Mouse (Mus musculus) forebrain, postnatal 0 days (tissue): ENCODE results near the gene Lpp. TPM values are rescaled to one million over a fixed set of nuclear protein-coding genes. Genes with fewer than 3 reads are reported as not detected.

ENCODE experiments used
- ATAC-seq: fragments of 200-750 bp; cut with Nextera tagmentation; 2 replicates; pipeline ENCODE4 v1.8.0; 2017; ENCODE audit warnings: mild to moderate bottlenecking, moderate library complexity
- DNase-seq: peaks from one replicate; pipeline ENCODE4 v3.0.0-alpha.2; 2015
- H3K27ac ChIP-seq: fragments of 300-500 bp; sonication (generic); 2 replicates; pipeline ENCODE4 v1.5.1; 2014; ENCODE audit warnings: low read depth, mild to moderate bottlenecking, antibody characterized with exemption, low read length, moderate library complexity, mixed read lengths
- H3K27me3 ChIP-seq: fragments of 300-500 bp; sonication (generic); 2 replicates; pipeline ENCODE4 v1.6.1; 2014; ENCODE audit warnings: mild to moderate bottlenecking, low read length, mixed read lengths; ENCODE audit not compliant: insufficient read depth
- H3K36me3 ChIP-seq: fragments of 300-500 bp; sonication (generic); 2 replicates; pipeline ENCODE4 v1.6.1; 2014; ENCODE audit warnings: mild to moderate bottlenecking, moderate library complexity; ENCODE audit not compliant: insufficient read depth
- H3K4me1 ChIP-seq: fragments of 300-500 bp; sonication (generic); 2 replicates; pipeline ENCODE4 v1.6.1; 2014; ENCODE audit warnings: antibody characterized with exemption; ENCODE audit not compliant: insufficient read depth
- H3K4me2 ChIP-seq: fragments of 300-500 bp; sonication (generic); 2 replicates; pipeline ENCODE4 v1.6.1; 2014; ENCODE audit warnings: low read depth, mild to moderate bottlenecking, moderate library complexity
- H3K4me3 ChIP-seq: fragments of 300-500 bp; sonication (generic); 2 replicates; pipeline ENCODE4 v1.5.1; 2014; ENCODE audit warnings: low read depth, low read length, mixed read lengths
- H3K9ac ChIP-seq: fragments of 300-500 bp; sonication (generic); 2 replicates; pipeline ENCODE4 v1.6.1; 2014; ENCODE audit warnings: mild to moderate bottlenecking
- H3K9me3 ChIP-seq: fragments of 300-500 bp; sonication (generic); 2 replicates; pipeline ENCODE4 v1.6.1; 2016; ENCODE audit warnings: low read length
- CTCF ChIP-seq: sonication (generic); IDR thresholded peaks from 2 replicates; pipeline ENCODE4 v1.5.1; 2016; ENCODE audit warnings: antibody characterized with exemption, control low read depth, low read depth
- WGBS: fragments of 180-500 bp; shearing (Covaris S2); extraction: QIAGEN DNeasy Blood & Tissue Kit; methylation state at CpG from one replicate; pipeline ENCODE4 v1.1.7; 2014; 5-methylcytosine and 5-hydroxymethylcytosine counted together
- polyA plus RNA-seq: library from polyadenylated mRNA; unstranded; fragments of >200 nt; fragmentation: Nextera tagmentation; extraction: Ambion mirVana; gene quantifications from 2 replicates; pipeline ENCODE4 v1.2.1, GENCODE M21; 2015
- total RNA-seq: library from RNA; depleted of rRNA; stranded (reverse); fragments of >200 nt; gene quantifications from 2 replicates; pipeline ENCODE4 v1.2.3, GENCODE M21; 2014

The Lpp gene
- total and polyA plus RNA-seq, 2 experiments from 2014 or later, result 6.2 to 9.4 TPM

DNA sequence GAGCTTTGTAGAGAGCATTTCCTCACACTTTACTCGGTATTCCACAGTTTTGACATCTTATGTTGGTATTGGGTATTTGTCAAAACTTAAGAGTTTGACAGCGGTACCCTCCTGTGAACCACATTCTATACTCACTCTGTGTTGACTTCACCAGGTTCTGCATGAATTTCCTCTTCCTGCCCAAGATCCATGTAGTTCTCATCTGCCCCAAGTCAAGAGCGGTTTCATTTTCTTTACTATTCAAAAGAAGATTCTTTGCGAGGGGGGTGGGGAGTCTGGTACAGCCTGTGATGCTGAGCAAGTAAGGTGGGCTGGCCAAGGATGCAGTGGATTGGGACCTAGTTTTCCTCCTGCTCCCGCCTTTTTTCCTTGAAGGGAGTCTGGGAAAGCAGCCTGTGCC, 18.9 kb downstream of the Lpp start:
- Histone ChIP-seq H3K27me3 (no peaks in the 10 kb centered on the region), H3K9me3 (no peaks in the 10 kb centered on the region), H3K4me3 (no peak overlapping the region), H3K36me3 (no peaks in the 10 kb centered on the region), H3K9ac (no peak overlapping the region), H3K4me1 (no peaks in the 10 kb centered on the region), H3K27ac (no peak overlapping the region), H3K4me2 (no peak overlapping the region)
- WGBS, result 90% methylated on average over 5 of the region's 5 CpGs
- no peak for TF ChIP-seq CTCF
- no peak for ATAC-seq
- DNase-seq, result no peak

DNA sequence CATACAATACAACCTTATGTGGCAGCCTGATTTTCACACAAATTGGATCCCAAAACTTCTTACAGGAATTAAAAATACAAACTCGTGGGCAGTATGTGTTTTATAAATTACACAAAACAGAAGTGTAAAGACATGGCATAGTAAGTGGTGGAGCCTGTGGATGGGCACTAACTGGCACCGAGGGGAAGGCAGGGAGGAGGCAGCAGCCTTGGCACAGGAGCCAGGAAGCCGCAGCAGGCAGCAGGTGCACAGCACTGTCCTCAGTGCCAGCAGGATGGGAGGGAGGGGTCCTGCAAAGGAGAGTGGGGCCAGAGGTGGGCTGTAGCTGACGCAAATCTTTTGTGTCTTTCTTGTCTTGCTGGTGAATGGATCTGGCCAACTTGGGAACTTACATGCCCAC, 19.8 kb downstream of the Lpp start:
- Histone ChIP-seq H3K27me3 (no peaks in the 10 kb centered on the region), H3K4me3 (no peak overlapping the region), H3K36me3 (no peaks in the 10 kb centered on the region), H3K9ac (no peak overlapping the region), H3K27ac (no peak overlapping the region), H3K4me2 (no peak overlapping the region), H3K9me3 (no peaks in the 10 kb centered on the region), H3K4me1 (no peaks in the 10 kb centered on the region)
- DNase-seq (no peak), ATAC-seq (no peak)
- no peak for TF ChIP-seq CTCF
- WGBS, result 57% methylated on average over 4 of the region's 4 CpGs

DNA sequence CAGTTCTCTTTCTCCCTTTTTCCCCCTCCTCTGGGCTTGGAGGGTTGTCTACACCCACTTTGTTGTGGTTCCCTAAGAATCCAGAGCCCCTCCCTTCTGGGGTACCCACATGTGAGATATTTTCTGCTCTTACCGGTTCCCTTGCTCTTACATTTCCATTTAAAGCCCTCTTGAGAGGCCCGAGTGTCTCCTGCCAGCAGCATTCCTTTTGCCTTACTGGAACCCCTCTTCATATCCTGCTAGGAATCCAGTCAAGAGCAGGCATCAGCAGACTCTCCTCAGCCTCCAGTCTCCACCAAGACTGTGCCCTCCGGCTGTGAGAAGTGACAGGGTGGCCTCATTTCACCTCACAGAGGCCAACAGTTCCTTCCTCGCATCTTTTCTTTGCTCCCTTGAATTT, 24.7 kb downstream of the Lpp start:
- TF ChIP-seq CTCF, result no peak
- Histone ChIP-seq H3K4me3 (no peak overlapping the region), H3K27me3 (no peaks in the 10 kb centered on the region), H3K9me3 (no peaks in the 10 kb centered on the region), H3K9ac (no peak overlapping the region), H3K36me3 (no peaks in the 10 kb centered on the region), H3K4me2 (no peak overlapping the region), H3K27ac (no peak overlapping the region), H3K4me1 (no peaks in the 10 kb centered on the region; the same call in 1 of the 2 replicates)
- WGBS, result 76% methylated on average over 4 of the region's 4 CpGs
- DNase-seq (no peak), ATAC-seq (no peak)

DNA sequence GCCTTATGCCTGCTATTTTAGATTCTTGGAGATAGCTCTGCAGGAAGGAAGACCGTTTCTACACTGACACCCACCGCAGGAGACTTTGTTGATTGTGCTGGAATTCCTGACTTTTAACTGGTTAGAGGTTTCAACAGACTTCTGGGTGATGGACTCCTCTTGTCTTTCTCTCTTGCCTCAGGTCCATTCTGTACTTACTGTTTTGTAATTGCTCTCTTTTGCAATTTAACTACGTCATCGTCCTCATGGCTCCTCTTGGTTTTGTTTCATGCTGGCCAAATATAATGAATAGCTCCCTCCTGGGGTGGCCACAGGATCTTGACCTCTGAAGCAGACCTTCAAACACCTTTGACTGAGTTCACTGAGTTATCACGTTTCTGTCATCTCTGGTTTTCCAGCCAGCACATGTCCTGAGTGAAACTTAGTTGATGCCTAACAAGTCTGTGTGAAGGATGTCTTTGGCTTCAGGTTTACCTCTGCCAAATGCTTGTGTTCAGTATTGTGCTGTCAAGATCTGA, 27.4 kb downstream of the Lpp start:
- H3K9ac ChIP-seq, result no peak overlapping the region
- WGBS, result 72% methylated on average over 5 of the region's 5 CpGs
- ATAC-seq (no peak), DNase-seq (no peak)
- H3K27me3 ChIP-seq, result no peaks in the 10 kb centered on the region
- H3K4me2 ChIP-seq, result no peak overlapping the region
- no peaks in the 10 kb centered on the region for H3K36me3 ChIP-seq
- no peak for TF ChIP-seq CTCF
- H3K4me3 ChIP-seq, result no peak overlapping the region
- no peak overlapping the region for H3K27ac ChIP-seq
- H3K9me3 ChIP-seq, result no peaks in the 10 kb centered on the region
- no peaks in the 10 kb centered on the region; the same call in 1 of the 2 replicates for H3K4me1 ChIP-seq

DNA sequence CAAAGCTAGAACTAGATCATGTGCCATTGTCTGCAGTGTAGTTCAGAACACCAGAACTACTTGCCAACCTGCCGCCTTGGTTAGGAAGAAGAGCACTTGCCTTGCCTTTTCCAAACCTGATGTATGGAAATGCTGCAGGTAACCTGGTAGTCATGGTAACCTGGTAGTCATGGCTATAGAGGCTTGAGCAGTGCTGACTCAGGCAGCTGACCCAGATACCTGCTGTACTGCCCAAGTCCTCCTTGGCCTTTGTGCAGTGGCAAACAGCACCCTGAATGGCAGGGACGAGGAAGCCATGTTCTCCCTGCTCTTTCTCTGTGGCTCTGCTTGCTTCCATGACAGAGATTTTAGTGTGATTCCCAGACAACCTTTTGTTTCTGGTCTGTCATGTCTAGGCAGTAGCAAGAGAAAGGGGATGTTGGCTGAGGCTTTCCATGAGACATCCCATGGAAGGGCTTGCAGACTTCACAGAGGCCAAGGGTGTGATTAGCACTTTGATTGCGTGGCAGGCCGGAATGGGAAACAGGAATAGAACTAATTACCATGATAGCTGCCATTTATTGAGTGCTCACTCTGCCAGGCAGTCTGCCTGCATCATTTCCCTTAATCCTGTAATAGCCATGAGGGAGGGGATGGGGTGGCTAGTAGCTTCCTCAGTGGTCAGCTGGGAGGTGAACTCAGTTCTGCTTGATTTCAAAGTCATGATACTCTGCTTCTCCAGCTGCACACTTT, 28.5 kb downstream of the Lpp start:
- Histone ChIP-seq H3K4me1 (no peaks in the 10 kb centered on the region; the same call in 1 of the 2 replicates), H3K36me3 (no peaks in the 10 kb centered on the region), H3K4me2 (no peak overlapping the region), H3K27me3 (no peaks in the 10 kb centered on the region), H3K9me3 (no peaks in the 10 kb centered on the region), H3K27ac (no peak overlapping the region), H3K4me3 (no peak overlapping the region), H3K9ac (no peak overlapping the region)
- 43% methylated on average over 4 of the region's 4 CpGs for WGBS
- no peak for TF ChIP-seq CTCF
- ATAC-seq (peak; percentile 42; the same call in 1 of the 2 replicates), DNase-seq (no peak)

DNA sequence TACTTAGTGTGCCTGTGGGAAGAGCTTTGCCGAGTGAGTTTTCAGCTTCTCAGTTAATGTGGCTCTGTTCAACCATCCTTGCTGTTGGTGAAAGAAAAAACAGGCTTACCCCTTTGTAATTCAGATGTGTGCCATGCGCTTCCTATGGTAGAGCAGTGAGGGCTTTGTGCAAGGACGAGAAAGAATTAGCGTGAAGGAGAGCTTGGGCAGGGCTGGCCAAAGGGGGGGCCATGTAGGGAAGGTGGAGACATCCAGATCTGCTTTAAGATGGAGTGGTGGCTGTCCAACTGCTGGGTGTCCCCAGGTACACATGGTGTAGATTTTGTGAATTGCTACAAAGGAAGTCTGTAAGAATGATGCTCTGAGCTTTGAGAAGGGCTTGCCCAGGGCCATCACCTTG, 29.9 kb downstream of the Lpp start:
- Histone ChIP-seq H3K36me3 (no peaks in the 10 kb centered on the region), H3K9ac (no peak overlapping the region), H3K4me3 (no peak overlapping the region), H3K27ac (no peak overlapping the region), H3K9me3 (no peaks in the 10 kb centered on the region), H3K4me1 (no peaks in the 10 kb centered on the region; the same call in 1 of the 2 replicates), H3K27me3 (no peaks in the 10 kb centered on the region), H3K4me2 (no peak overlapping the region)
- no peak for TF ChIP-seq CTCF
- WGBS, result 35% methylated on average over 4 of the region's 4 CpGs
- ATAC-seq (no peak), DNase-seq (no peak)

DNA sequence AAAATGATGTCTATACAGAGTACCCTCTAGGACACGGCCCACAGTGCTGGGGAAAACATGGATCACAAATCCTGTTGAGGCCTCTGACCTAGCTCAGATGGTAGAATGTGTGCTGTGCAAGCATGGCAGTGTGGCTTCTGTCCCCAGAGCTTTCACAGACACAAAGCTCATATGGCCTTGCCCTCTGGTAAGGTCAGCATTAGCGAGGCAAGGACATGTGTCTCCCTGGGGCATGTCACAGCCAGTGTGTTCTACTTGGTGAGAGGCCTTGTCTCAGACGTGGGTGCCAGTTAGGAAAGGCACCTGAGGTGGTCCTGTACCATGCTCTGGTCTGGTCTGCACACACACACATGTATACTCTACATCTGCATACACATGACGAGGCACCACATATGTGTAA, 30.4 kb downstream of the Lpp start:
- no peak for DNase-seq
- ATAC-seq, result no peak
- no peak for TF ChIP-seq CTCF

More for the DNA sequence above, 30.4 kb downstream of the Lpp start:
- H3K4me1 ChIP-seq, result no peaks in the 10 kb centered on the region; the same call in 1 of the 2 replicates
- H3K4me3 ChIP-seq, result no peak overlapping the region
- H3K27ac ChIP-seq, result no peak overlapping the region
- H3K36me3 ChIP-seq, result no peaks in the 10 kb centered on the region
- H3K9me3 ChIP-seq, result no peaks in the 10 kb centered on the region
- H3K4me2 ChIP-seq, result no peak overlapping the region
- no peaks in the 10 kb centered on the region for H3K27me3 ChIP-seq
- WGBS, result 88% methylated on average over 4 of the region's 4 CpGs
- no peak overlapping the region for H3K9ac ChIP-seq
